Mouse (Mus musculus) adipocyte (in vitro differentiated cells): ENCODE measurements at regions not wholly inside any gene's neighbourhood (a gene's known extent, or its start where the extent isn't known, plus 50 kb on each side); places are given as distances from the start of the nearest gene placed in this dataset.

Experiments used
- DNase-seq: peaks from one replicate; pipeline ENCODE4 v3.0.0-alpha.2; 2016; ENCODE audit warnings: low spot score

DNA sequence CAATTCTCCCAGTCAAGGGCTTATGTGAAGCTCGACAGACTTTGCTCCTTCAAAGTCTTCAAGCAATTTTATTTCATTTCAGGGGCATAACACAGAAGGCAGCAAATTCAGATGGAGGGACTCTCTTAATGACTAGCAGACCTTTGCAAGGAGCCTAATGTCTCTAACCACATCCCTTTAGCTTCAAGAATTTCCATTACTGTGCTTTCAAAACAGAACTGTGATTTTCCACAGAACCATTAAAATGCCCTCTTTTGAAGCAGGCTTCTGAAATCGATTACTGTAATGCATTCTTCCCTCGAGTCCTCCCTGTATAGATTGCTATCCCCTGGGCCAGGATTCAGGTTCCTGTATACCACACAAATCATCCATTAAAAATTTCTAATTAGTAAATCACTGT, 80.9 kb upstream of the Tac1 start:
- DNase-seq = no peak

DNA sequence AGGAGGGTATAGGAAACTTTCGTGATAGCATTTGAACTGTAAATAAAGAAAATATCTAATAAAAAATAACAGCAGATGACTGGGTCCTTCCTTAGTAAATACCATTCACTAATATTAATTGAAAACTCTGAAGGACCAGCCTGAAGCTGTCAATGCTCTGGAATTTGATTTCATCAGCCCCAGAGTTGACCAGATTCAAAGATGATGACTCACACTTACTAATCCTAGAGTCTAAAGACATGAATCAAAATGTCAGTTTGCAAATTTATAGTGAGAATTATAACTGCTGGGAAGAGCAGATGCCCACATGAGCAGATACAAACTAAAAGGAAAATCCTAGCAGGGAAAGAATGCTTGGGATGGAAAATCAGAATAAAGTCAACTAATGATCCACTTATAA, 77.8 kb upstream of the Tac1 start:
- DNase-seq = no peak

DNA sequence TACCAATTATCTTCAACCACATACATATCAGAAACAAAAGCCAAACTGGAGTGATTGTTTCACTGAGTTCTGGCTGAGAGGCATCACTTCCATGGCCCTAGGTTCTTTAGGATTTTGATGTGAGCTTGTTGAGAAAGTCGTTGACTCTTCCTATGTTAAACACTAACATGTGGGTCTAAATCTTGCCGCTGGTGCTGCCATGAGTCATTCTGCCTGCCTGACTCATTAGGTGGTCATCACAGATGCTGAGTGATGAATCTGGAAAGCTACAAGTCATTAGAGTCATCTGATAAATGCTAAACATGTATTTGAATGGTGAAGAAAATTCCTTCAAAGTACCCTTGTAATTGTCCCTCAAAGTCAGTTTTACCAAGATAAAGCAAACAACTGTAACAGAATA, 60.4 kb upstream of the Tac1 start:
- DNase-seq = no peak

DNA sequence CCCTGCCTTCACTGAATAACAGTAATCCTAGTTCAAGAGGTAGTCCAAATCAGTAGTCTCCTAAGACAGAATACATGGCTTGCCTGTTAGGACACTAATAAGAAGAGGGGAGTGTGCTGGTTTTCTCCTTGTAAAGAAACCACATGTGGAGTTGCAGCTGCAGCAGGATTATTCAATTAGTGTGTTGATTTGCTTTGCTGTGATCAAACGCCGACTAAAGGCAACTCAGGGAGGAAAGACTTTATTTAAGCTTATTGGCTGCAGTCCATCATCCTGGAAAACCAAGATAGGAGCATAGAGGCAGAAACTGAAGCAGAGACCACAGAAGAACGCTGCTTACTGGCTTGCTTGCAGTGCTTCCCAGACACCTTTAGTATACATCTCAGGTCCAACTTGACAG, 57.9 kb upstream of the Tac1 start:
- DNase-seq = no peak
